Mouse (Mus musculus) adrenal gland, postnatal 4 days (tissue): ENCODE data around the gene Gm7682. TPM values are rescaled to one million over a fixed set of nuclear protein-coding genes. Genes with fewer than 3 reads are reported as not detected.
"Not testable (repeated sequence)": the region's sequence is repeated elsewhere in the genome, so short reads cannot be mapped to it uniquely, and the experiment has no call there.

Experiments used
- DNase-seq, 2 experiments: peaks; one replicate each; pipeline ENCODE4 v3.0.0; 2021 to 2022; ENCODE audit warnings: low spot score in 2 of 2, mixed read lengths in 2 of 2
- long read RNA-seq, 2 experiments: library from polyadenylated mRNA; stranded (forward); transcript quantifications; one replicate each; pipeline ENCODE4 v2.0.0; 2021
- total RNA-seq, 2 experiments: library from RNA; stranded (reverse); gene quantifications; 2 replicates each; pipeline ENCODE4 v1.2.3; 2021

The Gm7682 gene
- total RNA-seq: not detected
- long read RNA-seq, experiment 1: 0 reads
- long read RNA-seq, experiment 2: 0 reads

DNA sequence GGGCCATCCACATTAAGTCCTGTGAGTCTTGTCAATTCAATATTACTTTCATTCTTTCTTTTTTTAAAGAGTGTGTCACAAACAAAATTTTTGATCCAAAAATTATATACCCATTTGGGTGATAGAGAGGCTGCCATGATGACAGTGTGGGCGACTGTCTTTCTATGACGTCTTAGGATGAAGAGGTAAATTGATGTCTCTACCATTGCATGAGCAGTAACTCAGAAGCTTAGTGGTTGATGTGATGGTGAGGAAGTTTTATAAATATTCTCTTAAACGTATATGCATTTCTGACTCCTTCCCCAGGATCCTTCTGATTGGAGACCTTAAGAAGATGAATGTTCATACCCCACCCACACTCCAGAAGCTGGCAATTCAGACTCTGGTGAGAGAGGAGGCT, at the start of gene Gm7682:
TSS of gene Gm7682 (plus strand) at position 301 of the 400 bp plus-strand sequence.
- not testable (repeated sequence) for DNase-seq

Other genes starting within 250 kb of the Gm7682 start
- not detected for gene Gm3106, start 227.8 kb upstream of the Gm7682 start, total RNA-seq
- not detected for gene A430089I19Rik, start 139.0 kb upstream of the Gm7682 start, total RNA-seq
- not detected for gene Gm6502, start 131.3 kb upstream of the Gm7682 start, total RNA-seq
- not detected for gene AA792892, start 106.0 kb upstream of the Gm7682 start, total RNA-seq
- not detected for gene Gm3139, start 80.5 kb downstream of the Gm7682 start, total RNA-seq
- not detected for gene Gm3147, start 170.6 kb downstream of the Gm7682 start, total RNA-seq
- gene Gm6509, start 178.2 kb downstream of the Gm7682 start, total RNA-seq: not detected
- not detected for gene Gm6205, start 202.6 kb downstream of the Gm7682 start, total RNA-seq